Mouse (Mus musculus): ENCODE results near the gene Tbx18. TPM values are rescaled to one million over a fixed set of nuclear protein-coding genes. Genes with fewer than 3 reads are reported as not detected.

The Tbx18 gene
- total RNA-seq, 2 experiments from 2014 or later = 3.4 to 5.5 TPM

DNA sequence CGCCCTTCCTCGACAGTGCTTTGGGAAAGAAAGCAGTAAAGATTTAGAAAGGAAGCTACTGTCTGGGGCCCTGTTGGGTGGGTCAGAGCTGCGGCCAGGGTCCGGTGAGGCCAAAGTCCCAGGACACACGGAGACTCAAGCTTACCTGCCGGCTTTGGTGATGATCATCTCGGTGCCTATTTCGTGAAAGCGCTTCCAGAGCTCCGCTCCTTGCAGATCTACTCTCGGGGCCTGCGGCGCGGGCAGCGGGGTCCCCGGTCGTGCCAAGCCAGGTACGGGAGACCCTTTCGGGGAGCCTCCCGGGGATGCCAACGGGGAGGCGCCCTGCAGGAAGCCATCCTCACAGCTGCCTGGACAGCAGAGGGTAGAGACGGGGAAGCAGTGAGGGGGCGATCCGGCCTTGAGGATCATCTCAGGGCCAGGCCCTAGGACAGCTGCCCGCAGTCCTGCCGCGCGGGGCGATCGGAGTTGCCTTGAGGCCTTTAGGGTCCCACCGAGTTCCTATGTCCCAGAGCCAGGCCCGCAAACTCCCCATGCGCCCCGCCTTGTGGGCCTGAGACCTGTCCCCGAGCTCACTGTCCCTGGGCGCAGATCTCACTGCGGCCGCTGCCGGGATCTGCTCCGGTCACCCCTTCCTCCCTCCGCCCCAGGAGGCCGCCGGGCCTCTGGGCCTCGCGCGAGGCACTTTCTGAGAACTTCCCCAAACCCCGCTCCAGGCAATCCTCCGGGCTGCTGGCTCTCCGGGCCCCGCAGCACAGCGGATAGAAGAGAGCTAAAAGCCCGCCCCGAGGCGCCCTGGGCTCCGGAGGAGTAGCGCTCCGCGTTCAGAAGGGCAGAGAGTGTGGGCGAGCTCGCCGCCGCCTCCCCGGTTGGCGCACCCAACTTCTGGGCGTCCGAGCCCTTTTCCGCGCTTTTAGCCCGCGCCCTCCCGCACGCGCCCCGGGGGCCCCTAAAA is 1.5 kb downstream of the Tbx18 start:
- intact Hi-C loops (cut with DNase I) = loop anchor here (5.0 kb wide), 2 partner anchors 307 to 472 kb away; partner anchors contain the start of gene Cep162
- DNase-seq (ENCODE audit: extremely low spot score in 1 of 2, low spot score in 2 of 2) = peak in 1 of 2 experiments; percentile 31

- intact Hi-C loops (cut with DNase I) = loop anchor here (5.0 kb wide), 1 partner anchor 471 kb away; the partner anchor contains the start of gene Cep162
- DNase-seq (ENCODE audit: extremely low spot score in 1 of 2, low spot score in 2 of 2) = no peak
These were observed 3.0 kb downstream of the Tbx18 start for GRCm38 (mm10) chr9:87728107-87728506.

DNA sequence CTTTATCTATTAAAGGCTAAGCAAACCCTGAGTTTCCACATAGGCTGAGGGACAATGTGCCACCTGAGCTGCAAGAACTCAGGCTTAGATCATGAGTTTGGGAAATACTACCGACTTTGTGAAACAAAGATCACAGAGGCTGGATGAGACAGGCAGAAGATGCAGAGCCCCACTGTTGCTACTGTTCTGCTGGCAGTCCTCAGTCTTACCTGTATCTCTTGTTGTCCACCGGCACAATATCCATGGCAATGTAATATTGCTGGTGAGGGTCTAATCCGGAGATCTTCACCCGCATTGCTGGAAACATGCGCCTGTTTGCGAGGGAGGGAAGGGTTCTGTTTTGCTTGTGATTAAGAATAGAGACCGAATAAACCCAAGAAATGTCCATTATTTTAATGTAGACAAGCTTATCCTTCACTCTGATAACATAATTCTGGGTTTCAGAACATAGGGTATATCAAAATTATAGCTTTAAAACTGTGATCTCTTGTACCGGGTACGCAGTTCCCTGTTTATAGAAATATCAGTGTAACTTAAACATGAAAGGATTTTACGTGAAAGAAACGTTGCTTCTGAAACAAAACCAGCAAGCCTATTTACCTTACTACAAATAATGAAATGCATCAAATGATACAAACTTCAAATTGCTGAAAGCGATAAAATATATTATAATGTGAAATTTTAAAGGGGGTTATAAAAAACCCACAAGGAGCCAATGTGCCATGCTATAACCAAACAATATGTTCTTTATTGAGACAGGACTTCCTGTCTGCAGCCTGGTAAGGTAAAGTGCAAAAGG is 3.7 kb downstream of the Tbx18 start:
- intact Hi-C loops (cut with DNase I) = loop anchor here (5.0 kb wide), 1 partner anchor 470 kb away; the partner anchor contains the start of gene Cep162
- DNase-seq (ENCODE audit: extremely low spot score in 1 of 2, low spot score in 2 of 2) = no peak

- intact Hi-C loops (cut with DNase I) = no loop called here
- DNase-seq (ENCODE audit: extremely low spot score in 1 of 2, low spot score in 2 of 2) = no peak
These were observed 9.3 kb downstream of the Tbx18 start for GRCm38 (mm10) chr9:87721793-87722192.

- no peak for DNase-seq (ENCODE audit: extremely low spot score in 1 of 2, low spot score in 2 of 2)
- intact Hi-C loops (cut with DNase I) = no loop called here
These were observed 20.7 kb downstream of the Tbx18 start for GRCm38 (mm10) chr9:87710360-87710759.

DNA sequence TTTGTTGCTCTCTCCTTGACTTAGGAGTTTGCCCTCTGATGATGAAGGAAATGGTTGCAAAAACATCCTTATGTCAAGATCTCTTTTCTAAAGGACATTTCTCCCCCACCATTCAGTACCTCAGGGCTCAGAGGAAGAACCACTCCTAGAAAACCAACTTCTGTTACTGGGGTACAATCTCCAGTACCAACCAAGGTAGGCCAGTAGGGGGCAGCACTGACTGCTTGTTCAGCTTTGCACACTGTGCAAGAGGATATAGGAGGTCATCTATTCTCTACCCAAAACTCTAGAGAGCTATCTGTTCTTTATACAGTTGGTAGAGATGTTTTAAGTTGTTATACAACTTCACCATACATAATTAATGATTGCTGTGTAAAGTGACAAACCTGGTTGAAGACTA is 22.9 kb downstream of the Tbx18 start:
- peak in 1 of 2 experiments; percentile 56 for DNase-seq (ENCODE audit: extremely low spot score in 1 of 2, low spot score in 2 of 2)
- intact Hi-C loops (cut with DNase I) = no loop called here

- intact Hi-C loops (cut with DNase I) = no loop called here
- no peak for DNase-seq (ENCODE audit: extremely low spot score in 1 of 2, low spot score in 2 of 2)
These were observed 28.8 kb downstream of the Tbx18 start for GRCm38 (mm10) chr9:87702267-87702666.

DNA sequence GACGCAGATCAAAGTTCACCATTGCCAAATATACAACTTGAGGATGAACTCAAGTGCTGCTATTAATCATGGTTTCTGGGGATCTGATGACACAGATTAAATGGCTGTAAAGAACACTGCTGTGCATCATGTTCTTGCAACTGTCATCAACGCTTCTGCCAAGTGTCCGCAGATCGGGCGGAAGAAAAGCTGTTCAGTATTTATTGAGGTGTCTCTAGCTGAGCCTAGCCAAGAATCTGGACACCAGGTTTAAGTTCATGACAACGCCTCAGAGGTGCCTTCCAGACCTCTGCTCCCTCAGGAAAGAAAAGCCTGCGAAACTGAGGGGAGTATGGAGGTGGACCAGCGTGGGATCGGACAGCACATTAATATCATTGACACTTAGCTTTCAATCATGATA is 44.1 kb downstream of the Tbx18 start:
- DNase-seq (ENCODE audit: extremely low spot score in 1 of 2, low spot score in 2 of 2) = no peak
- intact Hi-C loops (cut with DNase I) = no loop called here

DNA sequence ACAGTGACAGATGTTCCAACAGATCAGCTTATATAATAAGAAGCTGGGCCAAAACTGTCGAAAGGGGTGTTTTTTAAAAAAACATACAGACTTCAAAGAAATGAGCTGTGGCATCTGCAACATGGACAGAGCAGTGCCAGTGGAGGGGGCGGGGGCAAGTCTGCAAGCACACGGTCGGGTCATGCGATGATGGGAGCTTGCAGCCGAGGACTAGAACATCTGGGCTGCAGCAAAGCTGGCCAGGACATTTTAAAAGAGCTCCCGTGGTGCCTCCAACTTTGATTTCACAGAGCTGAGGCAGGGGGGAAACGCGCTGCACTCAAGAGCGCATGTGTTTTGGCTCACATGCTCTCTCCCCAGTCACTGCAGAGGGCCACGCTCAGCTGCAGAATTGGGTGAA is 48.8 kb downstream of the Tbx18 start:
- DNase-seq (ENCODE audit: extremely low spot score in 1 of 2, low spot score in 2 of 2) = peak in 1 of 2 experiments; percentile 28

More for the DNA sequence above, 48.8 kb downstream of the Tbx18 start:
- intact Hi-C loops (cut with DNase I) = no loop called here
